Mouse (Mus musculus) C2C12 (cell line): ENCODE data around the gene Rhebl1. TPM values are rescaled to one million over a fixed set of nuclear protein-coding genes. Genes with fewer than 3 reads are reported as not detected.

Experiments
- H3K27me3 ChIP-seq: one replicate; pipeline ENCODE4 v1.6.1; 2011; ENCODE audit not compliant: control insufficient read depth, insufficient read depth, insufficient read length
- H3K36me3 ChIP-seq: one replicate; pipeline ENCODE4 v1.6.1; 2011; ENCODE audit not compliant: control insufficient read depth, insufficient read depth
- H3K4me3 ChIP-seq: one replicate; pipeline ENCODE4 v1.5.1; 2011; ENCODE audit warnings: mild to moderate bottlenecking, control low read depth; ENCODE audit not compliant: poor library complexity, insufficient read depth, severe bottlenecking
- H3K79me2 ChIP-seq: one replicate; pipeline ENCODE4 v1.6.1; 2011; ENCODE audit not compliant: control insufficient read depth, insufficient read depth
- H3K79me3 ChIP-seq: one replicate; pipeline ENCODE4 v1.6.1; 2011; ENCODE audit warnings: low read depth, control low read depth
- H3ac ChIP-seq: one replicate; pipeline ENCODE3; 2011; ENCODE audit warnings: low read depth; ENCODE audit not compliant: control insufficient read depth, insufficient read length
- CEBPB ChIP-seq: IDR thresholded peaks from one replicate; pipeline ENCODE4 v1.6.1; 2011; ENCODE audit warnings: low read depth, mild to moderate bottlenecking, control low read depth, moderate library complexity
- CTCF ChIP-seq: IDR thresholded peaks from one replicate; pipeline ENCODE4 v1.5.1; 2011; ENCODE audit not compliant: control insufficient read depth, insufficient read depth, insufficient read length
- FOSL1 ChIP-seq: IDR thresholded peaks from one replicate; pipeline ENCODE4 v1.8.0; 2011; ENCODE audit warnings: mild to moderate bottlenecking, low read length; ENCODE audit not compliant: poor library complexity, insufficient read depth, severe bottlenecking
- MAX ChIP-seq: IDR thresholded peaks from one replicate; pipeline ENCODE4 v1.6.1; 2011; ENCODE audit warnings: mild to moderate bottlenecking, control low read depth
- MYOD1 ChIP-seq: IDR thresholded peaks from one replicate; pipeline ENCODE4 v1.6.1; 2011; ENCODE audit warnings: low read depth; ENCODE audit not compliant: control insufficient read depth, insufficient read length
- MYOG ChIP-seq: IDR thresholded peaks from one replicate; pipeline ENCODE4 v1.6.1; 2011; ENCODE audit not compliant: control insufficient read depth, insufficient read length; ENCODE audit errors: extremely low read depth
- USF1 ChIP-seq: IDR thresholded peaks from one replicate; pipeline ENCODE4 v1.6.1; 2011; ENCODE audit warnings: low read depth, mild to moderate bottlenecking, control low read depth, moderate library complexity
- polyA plus RNA-seq: library from polyadenylated mRNA; unstranded; fragments of >200 nt; fragmentation: generic; extraction: Trizol; gene quantifications from one replicate; pipeline ENCODE4 v1.2.1, GENCODE M21; 2012; ENCODE audit warnings: missing spikeins

Rhebl1 gene
- polyA plus RNA-seq, 1 experiment, result 9.7 TPM

- TF ChIP-seq MYOD1 (no peak), MAX (peak; percentile 55), MYOG (no peak), USF1 (no peak)
- Histone ChIP-seq H3ac (peak overlapping the region; percentile 32), H3K79me2 (peaks cover 34% of the 10 kb centered on the region), H3K79me3 (no peaks in the 10 kb centered on the region), H3K4me3 (peak overlapping the region; percentile 78), H3K36me3 (peaks cover 19% of the 10 kb centered on the region), H3K27me3 (no peaks in the 10 kb centered on the region)
Observed at GRCm38 (mm10) chr15:98917091-98917490, 22.8 kb upstream of the Rhebl1 start.

- H3K27me3 ChIP-seq, result no peaks in the 10 kb centered on the region
- H3K36me3 ChIP-seq, result peaks cover 30% of the 10 kb centered on the region
Observed at GRCm38 (mm10) chr15:98916016-98916415, 21.7 kb upstream of the Rhebl1 start.

GRCm38 (mm10) chr15:98914903-98915302 lies 20.6 kb upstream of the Rhebl1 start:
- TF ChIP-seq MYOG, result no peak
- no peak for TF ChIP-seq MYOD1
- no peak for TF ChIP-seq FOSL1
- TF ChIP-seq CEBPB, result no peak
- TF ChIP-seq CTCF, result no peak
- no peak for TF ChIP-seq USF1
- no peak for TF ChIP-seq MAX
- peaks cover 41% of the 10 kb centered on the region for H3K36me3 ChIP-seq
- H3K4me3 ChIP-seq, result no peak overlapping the region
- peaks cover 34% of the 10 kb centered on the region for H3K79me2 ChIP-seq
- no peak overlapping the region for H3ac ChIP-seq
- H3K27me3 ChIP-seq, result no peaks in the 10 kb centered on the region
- no peaks in the 10 kb centered on the region for H3K79me3 ChIP-seq

More at GRCm38 (mm10) chr15:98916016-98916415, 21.7 kb upstream of the Rhebl1 start:
- no peak overlapping the region for H3K4me3 ChIP-seq
- H3ac ChIP-seq, result no peak overlapping the region
- TF ChIP-seq MYOD1 (no peak), CEBPB (no peak), MAX (no peak), USF1 (no peak), FOSL1 (no peak), CTCF (no peak), MYOG (no peak)
- peaks cover 34% of the 10 kb centered on the region for H3K79me2 ChIP-seq
- H3K79me3 ChIP-seq, result no peaks in the 10 kb centered on the region

- Histone ChIP-seq H3K79me2 (no peaks in the 10 kb centered on the region), H3K79me3 (no peaks in the 10 kb centered on the region), H3ac (no peak overlapping the region), H3K27me3 (no peaks in the 10 kb centered on the region), H3K4me3 (no peak overlapping the region), H3K36me3 (peaks cover 11% of the 10 kb centered on the region)
- TF ChIP-seq MYOG (no peak), CEBPB (no peak), CTCF (peak; percentile 66)
Observed at GRCm38 (mm10) chr15:98904692-98905091, 10.4 kb upstream of the Rhebl1 start.

GRCm38 (mm10) chr15:98902600-98902999 lies 8.3 kb upstream of the Rhebl1 start:
- Histone ChIP-seq H3K4me3 (no peak overlapping the region), H3K79me2 (no peaks in the 10 kb centered on the region), H3K36me3 (no peaks in the 10 kb centered on the region), H3K79me3 (no peaks in the 10 kb centered on the region), H3ac (no peak overlapping the region), H3K27me3 (peaks cover 7% of the 10 kb centered on the region)
- no peak for TF ChIP-seq MAX
- no peak for TF ChIP-seq MYOD1
- TF ChIP-seq MYOG, result no peak
- no peak for TF ChIP-seq CEBPB

GRCm38 (mm10) chr15:98901530-98901929 lies 7.2 kb upstream of the Rhebl1 start:
- no peaks in the 10 kb centered on the region for H3K79me3 ChIP-seq
- H3K36me3 ChIP-seq, result no peaks in the 10 kb centered on the region
- no peak overlapping the region for H3ac ChIP-seq
- TF ChIP-seq MYOG (no peak), CEBPB (no peak), CTCF (no peak), FOSL1 (no peak), USF1 (no peak), MYOD1 (no peak), MAX (no peak)
- H3K79me2 ChIP-seq, result no peaks in the 10 kb centered on the region
- H3K27me3 ChIP-seq, result peaks cover 11% of the 10 kb centered on the region
- H3K4me3 ChIP-seq, result no peak overlapping the region
